Mouse (Mus musculus) midbrain, embryonic 15.5 days (tissue): Measurements from ENCODE around the gene Chtop. TPM values are rescaled to one million over a fixed set of nuclear protein-coding genes. Genes with fewer than 3 reads are reported as not detected.

ENCODE experiments used
- ATAC-seq: fragments of 200-750 bp; cut with Nextera tagmentation; replicated peaks from 2 replicates; pipeline ENCODE4 v1.8.0; 2017; ENCODE audit warnings: moderate TSS enrichment
- H3K27ac ChIP-seq: fragments of 300-500 bp; sonication (generic); 2 replicates; pipeline ENCODE4 v1.5.1; 2015; ENCODE audit warnings: mild to moderate bottlenecking, inconsistent platforms
- H3K27me3 ChIP-seq: fragments of 300-500 bp; sonication (generic); replicated peaks from 2 replicates; pipeline ENCODE4 v1.6.1; 2015; ENCODE audit warnings: inconsistent platforms
- H3K36me3 ChIP-seq: fragments of 300-500 bp; sonication (generic); replicated peaks from 2 replicates; pipeline ENCODE4 v1.6.1; 2015; ENCODE audit warnings: inconsistent platforms
- H3K4me1 ChIP-seq: fragments of 300-500 bp; sonication (generic); 2 replicates; pipeline ENCODE4 v1.6.1; 2015; ENCODE audit warnings: inconsistent platforms
- H3K4me2 ChIP-seq: fragments of 300-500 bp; sonication (generic); 2 replicates; pipeline ENCODE4 v1.6.1; 2015; ENCODE audit warnings: inconsistent platforms, mild to moderate bottlenecking, moderate library complexity
- H3K4me3 ChIP-seq: fragments of 300-500 bp; sonication (generic); 2 replicates; pipeline ENCODE4 v1.5.1; 2015; ENCODE audit warnings: mild to moderate bottlenecking, inconsistent platforms
- H3K9ac ChIP-seq: fragments of 300-500 bp; sonication (generic); 2 replicates; pipeline ENCODE4 v1.6.1; 2015; ENCODE audit warnings: mild to moderate bottlenecking, inconsistent platforms
- H3K9me3 ChIP-seq: fragments of 300-500 bp; sonication (generic); 2 replicates; pipeline ENCODE4 v1.6.1; 2016; ENCODE audit warnings: inconsistent platforms
- WGBS: fragments of 180-500 bp; shearing (Covaris S2); methylation state at CpG from one replicate; pipeline ENCODE4 v1.1.7; 2015; ENCODE audit warnings: mixed read lengths; 5-methylcytosine and 5-hydroxymethylcytosine counted together
- polyA plus RNA-seq: library from polyadenylated mRNA; unstranded; fragments of >200 nt; fragmentation: Nextera tagmentation; extraction: Ambion mirVana; gene quantifications from 2 replicates; pipeline ENCODE4 v1.2.1, GENCODE M21; 2015

Chtop gene
- polyA plus RNA-seq, 1 experiment from 2014 or later, result 184 TPM

GRCm38 (mm10) chr3:90505216-90505615 lies 4.1 kb downstream of the Chtop start:
- no peak overlapping the region for H3K4me2 ChIP-seq
- WGBS, result 95% methylated on average over 5 of the region's 5 CpGs
- H3K4me3 ChIP-seq, result no peak overlapping the region
- ATAC-seq, result no peak
- H3K27ac ChIP-seq, result no peak overlapping the region
- H3K27me3 ChIP-seq, result no peaks in the 10 kb centered on the region
- peaks cover 34% of the 10 kb centered on the region for H3K4me1 ChIP-seq
- peaks cover 42% of the 10 kb centered on the region for H3K36me3 ChIP-seq
- no peak overlapping the region for H3K9ac ChIP-seq
- no peaks in the 10 kb centered on the region for H3K9me3 ChIP-seq

- Histone ChIP-seq H3K4me1 (peaks cover 30% of the 10 kb centered on the region), H3K27ac (no peak overlapping the region)
- 64% methylated on average over 4 of the region's 4 CpGs for WGBS
Observed at GRCm38 (mm10) chr3:90503444-90503843, 5.9 kb downstream of the Chtop start.

GRCm38 (mm10) chr3:90497597-90497996 lies 11.7 kb downstream of the Chtop start:
- Histone ChIP-seq H3K4me2 (no peak overlapping the region), H3K4me1 (no peaks in the 10 kb centered on the region), H3K27ac (no peak overlapping the region), H3K9me3 (no peaks in the 10 kb centered on the region), H3K36me3 (peaks cover 44% of the 10 kb centered on the region), H3K27me3 (no peaks in the 10 kb centered on the region), H3K9ac (no peak overlapping the region), H3K4me3 (no peak overlapping the region)
- ATAC-seq, result no peak

More at GRCm38 (mm10) chr3:90503444-90503843, 5.9 kb downstream of the Chtop start:
- Histone ChIP-seq H3K4me2 (no peak overlapping the region), H3K9me3 (no peaks in the 10 kb centered on the region), H3K4me3 (no peak overlapping the region), H3K9ac (no peak overlapping the region), H3K36me3 (peaks cover 51% of the 10 kb centered on the region), H3K27me3 (no peaks in the 10 kb centered on the region)
- no peak for ATAC-seq

GRCm38 (mm10) chr3:90495850-90496525 lies 13.3 kb downstream of the Chtop start:
- no peak overlapping the region for H3K4me3 ChIP-seq
- 93% methylated on average over 7 of the region's 7 CpGs for WGBS
- no peaks in the 10 kb centered on the region for H3K4me1 ChIP-seq
- H3K4me2 ChIP-seq, result no peak overlapping the region
- H3K9me3 ChIP-seq, result no peaks in the 10 kb centered on the region
- no peak for ATAC-seq
- H3K27me3 ChIP-seq, result no peaks in the 10 kb centered on the region
- H3K36me3 ChIP-seq, result peaks cover 33% of the 10 kb centered on the region
- no peak overlapping the region for H3K27ac ChIP-seq
- no peak overlapping the region for H3K9ac ChIP-seq

- H3K9ac ChIP-seq, result no peak overlapping the region
- no peak for ATAC-seq
- H3K36me3 ChIP-seq, result peaks cover 22% of the 10 kb centered on the region; the same call in 1 of the 2 replicates
- 66% methylated on average over 4 of the region's 4 CpGs for WGBS
- H3K4me2 ChIP-seq, result no peak overlapping the region
- H3K4me3 ChIP-seq, result no peak overlapping the region
- no peak overlapping the region for H3K27ac ChIP-seq
- no peaks in the 10 kb centered on the region for H3K27me3 ChIP-seq
- no peaks in the 10 kb centered on the region for H3K9me3 ChIP-seq
- H3K4me1 ChIP-seq, result peaks cover 7% of the 10 kb centered on the region
Observed at GRCm38 (mm10) chr3:90493831-90494540, 15.3 kb downstream of the Chtop start.

- H3K36me3 ChIP-seq, result peaks cover 23% of the 10 kb centered on the region
- H3K27me3 ChIP-seq, result no peaks in the 10 kb centered on the region
- peaks cover 7% of the 10 kb centered on the region for H3K4me1 ChIP-seq
- ATAC-seq, result peak; percentile 27; the same call in 1 of the 2 replicates
- no peak overlapping the region for H3K9ac ChIP-seq
- H3K4me2 ChIP-seq, result no peak overlapping the region
- H3K9me3 ChIP-seq, result no peaks in the 10 kb centered on the region
- 44% methylated on average over 2 of the region's 2 CpGs for WGBS
- no peak overlapping the region for H3K27ac ChIP-seq
- no peak overlapping the region for H3K4me3 ChIP-seq
Observed at GRCm38 (mm10) chr3:90491350-90491749, 17.9 kb downstream of the Chtop start.

GRCm38 (mm10) chr3:90490696-90491256 lies 18.5 kb downstream of the Chtop start, which contains the start of gene Snapin:
Snapin (minus strand) TSS chr3:90491033.
- Histone ChIP-seq H3K4me3 (peak within 1 kb of the TSS; percentile 65), H3K36me3 (peaks cover 24% of the 10 kb centered on the region), H3K27me3 (no peaks in the 10 kb centered on the region), H3K4me2 (peak within 1 kb of the TSS; percentile 59), H3K9me3 (no peaks in the 10 kb centered on the region), H3K9ac (peak within 1 kb of the TSS; percentile 71), H3K27ac (peak within 1 kb of the TSS; percentile 76), H3K4me1 (peaks cover 7% of the 10 kb centered on the region)
- WGBS, result under 1% methylated on average over 37 of the region's 37 CpGs
- peak; percentile 98 for ATAC-seq

GRCm38 (mm10) chr3:90488576-90488975 lies 20.7 kb downstream of the Chtop start:
- Histone ChIP-seq H3K9me3 (no peaks in the 10 kb centered on the region), H3K4me1 (peaks cover 7% of the 10 kb centered on the region), H3K4me3 (no peak overlapping the region), H3K9ac (no peak overlapping the region), H3K27me3 (no peaks in the 10 kb centered on the region), H3K4me2 (no peak overlapping the region), H3K36me3 (peaks cover 41% of the 10 kb centered on the region), H3K27ac (no peak overlapping the region)
- 88% methylated on average over 6 of the region's 6 CpGs for WGBS
- no peak for ATAC-seq

GRCm38 (mm10) chr3:90486998-90487397 lies 22.3 kb downstream of the Chtop start:
- Histone ChIP-seq H3K27ac (no peak overlapping the region), H3K27me3 (no peaks in the 10 kb centered on the region), H3K4me1 (peaks cover 7% of the 10 kb centered on the region), H3K9ac (no peak overlapping the region), H3K4me2 (no peak overlapping the region), H3K9me3 (no peaks in the 10 kb centered on the region), H3K4me3 (no peak overlapping the region), H3K36me3 (peaks cover 54% of the 10 kb centered on the region)
- ATAC-seq, result no peak
- 83% methylated on average over 5 of the region's 5 CpGs for WGBS

- Histone ChIP-seq H3K27me3 (no peaks in the 10 kb centered on the region), H3K9ac (peak within 1 kb of the TSS; percentile 90), H3K4me3 (peak within 1 kb of the TSS; percentile 85), H3K4me1 (peaks cover 14% of the 10 kb centered on the region), H3K27ac (peak within 1 kb of the TSS; percentile 94), H3K9me3 (no peaks in the 10 kb centered on the region), H3K4me2 (peak within 1 kb of the TSS; percentile 54), H3K36me3 (peaks cover 17% of the 10 kb centered on the region; the same call in 1 of the 2 replicates)
- under 1% methylated on average over 45 of the region's 45 CpGs for WGBS
- ATAC-seq, result peak; percentile 99
Observed at GRCm38 (mm10) chr3:90475831-90476611, 33.3 kb downstream of the Chtop start, which contains the start of gene Ilf2. Ilf2 (plus strand) TSS chr3:90476126.

GRCm38 (mm10) chr3:90475151-90475830 lies 34.0 kb downstream of the Chtop start:
- WGBS, result 40% methylated on average over 16 of the region's 16 CpGs
- no peak overlapping the region for H3K27ac ChIP-seq
- H3K9me3 ChIP-seq, result no peaks in the 10 kb centered on the region
- no peaks in the 10 kb centered on the region for H3K27me3 ChIP-seq
- peaks cover 10% of the 10 kb centered on the region; the same call in 1 of the 2 replicates for H3K36me3 ChIP-seq
- H3K4me3 ChIP-seq, result peak overlapping the region; percentile 32
- H3K4me2 ChIP-seq, result peak overlapping the region; percentile 42
- peaks cover 14% of the 10 kb centered on the region for H3K4me1 ChIP-seq
- H3K9ac ChIP-seq, result no peak overlapping the region
- peak; percentile 53 for ATAC-seq
